Mouse (Mus musculus) cortical plate, adult 2 months (tissue): ENCODE measurements around the gene Jhy. TPM values are rescaled to one million over a fixed set of nuclear protein-coding genes. Genes with fewer than 3 reads are reported as not detected.

Source experiments
- H3K27ac ChIP-seq: fragments of 200-500 bp; 2 replicates; pipeline ENCODE4 v1.5.1; 2012; ENCODE audit warnings: low read length, control low read depth, inconsistent platforms; ENCODE audit not compliant: insufficient read depth
- H3K4me1 ChIP-seq: fragments of 200-500 bp; 2 replicates; pipeline ENCODE4 v1.6.1; 2011; ENCODE audit warnings: low read length; ENCODE audit not compliant: control insufficient read depth, insufficient read depth
- H3K4me3 ChIP-seq: fragments of 200-500 bp; 2 replicates; pipeline ENCODE4 v1.5.1; 2011; ENCODE audit warnings: mild to moderate bottlenecking, low read length, control low read depth; ENCODE audit not compliant: insufficient read depth
- CTCF ChIP-seq: fragments of 200-500 bp; IDR thresholded peaks from 2 replicates; pipeline ENCODE4 v1.5.1; 2011; ENCODE audit warnings: mild to moderate bottlenecking, control low read depth, low read length; ENCODE audit not compliant: insufficient read depth; ENCODE audit errors: extremely low read depth
- POLR2A ChIP-seq: fragments of 200-500 bp; IDR thresholded peaks from 2 replicates; pipeline ENCODE4 v1.6.1; 2011; ENCODE audit warnings: mild to moderate bottlenecking, low read length, control low read depth; ENCODE audit not compliant: insufficient read depth; ENCODE audit errors: extremely low read depth
- polyA plus RNA-seq: library from polyadenylated mRNA; depleted of rRNA; stranded (reverse); fragments of >200 nt; gene quantifications from 2 replicates; pipeline ENCODE4 v1.2.3, GENCODE M21; 2012

Gene Jhy
- polyA plus RNA-seq, 1 experiment, result 0.10 TPM

- TF ChIP-seq POLR2A (no peak), CTCF (no peak)
- Histone ChIP-seq H3K27ac (no peak overlapping the region), H3K4me1 (no peaks in the 10 kb centered on the region), H3K4me3 (no peak overlapping the region)
Measured at GRCm38 (mm10) chr9:40878291-40878945, 85.5 kb downstream of the Jhy start.

DNA sequence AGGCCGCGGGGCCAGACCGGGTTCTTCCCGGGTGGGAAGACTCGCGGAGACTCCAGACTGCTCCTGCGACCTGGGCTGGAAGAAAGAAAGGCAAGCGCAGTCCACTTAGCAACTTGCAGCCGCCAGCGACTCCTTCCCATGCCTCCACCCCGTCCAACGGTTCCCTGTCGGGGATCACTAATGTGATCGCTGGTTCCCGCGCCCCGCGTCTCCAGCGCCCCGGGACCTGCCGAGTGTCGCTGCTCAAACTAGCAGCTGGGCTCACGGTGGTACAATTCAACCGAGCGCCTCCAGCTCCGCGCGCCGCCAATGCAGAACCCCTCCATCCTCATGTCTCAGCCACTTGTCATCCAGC, 86.1 kb downstream of the Jhy start:
- no peak overlapping the region for H3K4me3 ChIP-seq
- H3K4me1 ChIP-seq, result no peaks in the 10 kb centered on the region
- TF ChIP-seq POLR2A (no peak), CTCF (no peak)
- no peak overlapping the region for H3K27ac ChIP-seq

GRCm38 (mm10) chr9:40877146-40877880, 86.6 kb downstream of the Jhy start:
- H3K27ac ChIP-seq, result no peak overlapping the region

GRCm38 (mm10) chr9:40876693-40877092, 87.2 kb downstream of the Jhy start:
- TF ChIP-seq CTCF, result no peak
- TF ChIP-seq POLR2A, result no peak
- no peak overlapping the region for H3K27ac ChIP-seq
- no peaks in the 10 kb centered on the region for H3K4me1 ChIP-seq
- H3K4me3 ChIP-seq, result no peak overlapping the region

More at GRCm38 (mm10) chr9:40877146-40877880, 86.6 kb downstream of the Jhy start:
- Histone ChIP-seq H3K4me3 (no peak overlapping the region), H3K4me1 (no peaks in the 10 kb centered on the region)
- no peak for TF ChIP-seq POLR2A
- TF ChIP-seq CTCF, result no peak

- TF ChIP-seq POLR2A (no peak), CTCF (no peak)
- Histone ChIP-seq H3K27ac (no peak overlapping the region), H3K4me3 (no peak overlapping the region), H3K4me1 (no peaks in the 10 kb centered on the region)
Measured at GRCm38 (mm10) chr9:40876164-40876563, 87.8 kb downstream of the Jhy start.

GRCm38 (mm10) chr9:40875431-40875830, 88.5 kb downstream of the Jhy start:
- no peak overlapping the region for H3K4me3 ChIP-seq
- no peaks in the 10 kb centered on the region for H3K4me1 ChIP-seq
- H3K27ac ChIP-seq, result no peak overlapping the region
- TF ChIP-seq POLR2A (no peak), CTCF (no peak)

- no peak overlapping the region for H3K4me3 ChIP-seq
- TF ChIP-seq POLR2A (no peak), CTCF (no peak)
Measured at GRCm38 (mm10) chr9:40874961-40875360, 89.0 kb downstream of the Jhy start.

DNA sequence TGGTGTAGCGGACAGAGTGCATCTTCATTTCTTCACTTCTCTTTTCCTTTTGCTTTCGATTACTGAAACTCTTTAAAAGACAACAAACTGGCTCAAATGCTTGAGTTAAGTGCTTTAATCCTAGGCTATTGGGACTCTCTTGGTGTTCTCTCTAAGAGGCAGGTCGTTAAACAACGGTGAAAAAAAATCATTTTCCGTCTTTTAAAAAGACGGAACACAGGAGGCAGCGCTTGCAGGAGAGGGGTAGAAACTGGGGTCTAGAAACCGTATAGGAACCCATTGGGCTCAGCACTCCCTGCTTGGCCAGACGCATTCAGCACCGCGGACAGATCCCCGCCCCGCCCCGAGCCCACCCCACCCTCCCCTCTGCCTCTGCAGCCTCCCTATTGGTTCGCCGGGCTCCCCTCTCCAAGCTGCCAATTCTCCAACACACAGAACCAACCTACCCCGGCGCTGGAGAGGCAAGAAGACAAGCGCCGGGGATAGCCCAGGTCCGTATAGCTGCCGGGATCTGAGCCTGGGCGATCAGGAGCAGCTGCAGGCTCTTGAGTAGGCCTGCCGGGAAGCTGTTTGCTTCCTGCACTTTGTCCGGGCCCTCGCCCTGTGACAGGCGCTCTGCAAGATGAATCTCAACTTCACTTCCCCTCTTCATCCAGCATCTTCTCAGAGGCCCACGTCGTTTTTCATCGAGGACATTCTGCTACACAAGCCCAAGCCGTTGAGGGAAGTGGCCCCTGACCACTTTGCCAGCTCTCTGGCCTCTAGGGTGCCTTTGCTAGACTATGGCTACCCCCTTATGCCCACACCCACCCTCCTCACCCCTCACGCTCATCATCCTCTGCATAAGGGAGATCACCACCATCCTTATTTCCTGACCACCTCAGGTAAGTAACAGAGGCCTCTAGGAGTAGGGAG, 90.1 kb downstream of the Jhy start, which contains the start of gene Bsx:
Gene Bsx, plus strand, starts transcription at position 572 of the 915 bp plus-strand sequence.
- no peak within 1 kb of the TSS for H3K27ac ChIP-seq
- no peak for TF ChIP-seq CTCF
- no peaks in the 10 kb centered on the region for H3K4me1 ChIP-seq
- no peak within 1 kb of the TSS for H3K4me3 ChIP-seq

More at GRCm38 (mm10) chr9:40874961-40875360, 89.0 kb downstream of the Jhy start:
- Histone ChIP-seq H3K27ac (no peak overlapping the region), H3K4me1 (no peaks in the 10 kb centered on the region)

DNA sequence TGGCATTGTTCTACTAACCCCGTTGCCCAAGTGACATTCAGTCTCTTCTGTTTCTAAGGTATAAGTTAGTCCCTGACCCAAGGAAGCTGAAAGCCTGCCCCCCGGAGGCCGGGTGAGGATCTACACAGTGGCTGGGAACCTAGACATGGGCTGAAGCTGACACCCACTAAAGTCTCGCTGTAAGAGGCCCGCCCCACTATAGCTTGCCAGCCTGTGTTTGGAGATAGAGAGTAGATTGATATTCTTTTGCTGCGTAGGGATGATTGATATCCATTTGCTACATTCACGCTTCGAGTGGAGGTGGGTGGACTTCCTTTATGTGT, 91.8 kb downstream of the Jhy start:
- Histone ChIP-seq H3K4me1 (no peaks in the 10 kb centered on the region), H3K27ac (no peak overlapping the region), H3K4me3 (no peak overlapping the region)
- TF ChIP-seq CTCF (no peak), POLR2A (no peak)
